Mouse (Mus musculus) macrophage (primary cell): ENCODE data around the gene Scn7a. TPM values are rescaled to one million over a fixed set of nuclear protein-coding genes. Genes with fewer than 3 reads are reported as not detected.

ENCODE experiments used
- H3K27ac ChIP-seq: fragments of 350-480 bp; formaldehyde crosslinking; 2 replicates; pipeline ENCODE4 v1.9.0; 2021
- H3K36me3 ChIP-seq: fragments of 350-480 bp; formaldehyde crosslinking; 2 replicates; pipeline ENCODE4 v1.9.0; 2021; ENCODE audit errors: inconsistent target
- H3K4me3 ChIP-seq: fragments of 350-480 bp; formaldehyde crosslinking; 2 replicates; pipeline ENCODE4 v1.9.0; 2021; ENCODE audit errors: inconsistent target
- H3K79me2 ChIP-seq: fragments of 350-480 bp; formaldehyde crosslinking; 2 replicates; pipeline ENCODE4 v1.9.0; 2021; ENCODE audit errors: inconsistent target
- WGBS: methylation state at CpG from one replicate; pipeline ENCODE4 v1.1.7; 2026; ENCODE audit warnings: inconsistent platforms; ENCODE audit not compliant: missing documents; 5-methylcytosine and 5-hydroxymethylcytosine counted together
- polyA plus RNA-seq: library from polyadenylated mRNA; stranded (reverse); fragments of 250-400 nt; gene quantifications from 3 replicates; pipeline ENCODE4 v1.2.4, GENCODE M21; 2018; ENCODE audit warnings: inconsistent platforms
- total RNA-seq, 78 experiments: library from RNA; depleted of rRNA; stranded (reverse); fragments of 250-400 nt; gene quantifications; 1 replicate in 9 of 78; 2 replicates in 24 of 78; 3 replicates in 43 of 78; 4 replicates in 2 of 78; pipeline ENCODE4 v1.2.4; 2018; ENCODE audit warnings: inconsistent platforms in 56 of 78

Scn7a gene
- not detected for total RNA-seq (2018; cell fraction: chromatin; rRNA removed)
- not detected for total RNA-seq (2018; cell fraction: cytosol; rRNA removed)
- not detected for total RNA-seq (2018; cell fraction: nucleus; rRNA removed)
- not detected in 3 replicates for polyA plus RNA-seq

DNA sequence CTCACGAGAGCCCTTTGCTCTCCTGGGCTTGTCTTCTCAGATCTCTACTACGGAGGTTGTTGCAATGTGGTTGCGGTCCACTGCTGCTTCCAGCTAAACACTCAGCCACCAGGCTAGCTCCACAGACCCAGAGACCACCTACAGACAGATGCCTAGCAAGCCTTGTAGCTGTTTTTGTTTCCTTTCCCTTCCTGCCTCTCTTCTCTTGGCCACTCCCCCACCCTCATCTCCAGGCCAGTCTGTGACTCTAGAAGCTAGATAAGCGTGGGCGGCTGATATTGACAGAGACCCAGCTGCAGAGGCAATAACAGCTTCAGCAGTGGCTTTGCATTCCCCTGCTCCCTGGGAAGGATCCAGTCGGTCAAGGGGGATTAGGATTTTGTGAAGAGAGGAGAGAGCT lies at the start of gene Scn7a:
Gene Scn7a (minus strand): TSS at position 150 of the 400 bp plus-strand sequence.
- H3K4me3 ChIP-seq, result no peak within 1 kb of the TSS
- H3K36me3 ChIP-seq, result no peaks in the 10 kb centered on the region
- H3K27ac ChIP-seq, result no peak within 1 kb of the TSS
- H3K79me2 ChIP-seq, result no peaks in the 10 kb centered on the region
- 63% methylated on average over 6 of the region's 6 CpGs for WGBS

GRCm38 (mm10) chr2:66827729-66828128 lies 43.0 kb upstream of the Scn7a start:
- 56% methylated on average over 1 of the region's 1 CpGs for WGBS
- no peak overlapping the region for H3K27ac ChIP-seq
- H3K79me2 ChIP-seq, result no peaks in the 10 kb centered on the region
- H3K4me3 ChIP-seq, result no peak overlapping the region
- H3K36me3 ChIP-seq, result no peaks in the 10 kb centered on the region

GRCm38 (mm10) chr2:66819862-66820559 lies 35.3 kb upstream of the Scn7a start:
- Histone ChIP-seq H3K27ac (no peak overlapping the region), H3K36me3 (no peaks in the 10 kb centered on the region), H3K4me3 (no peak overlapping the region), H3K79me2 (no peaks in the 10 kb centered on the region)
- WGBS, result 51% methylated on average over 7 of the region's 7 CpGs

DNA sequence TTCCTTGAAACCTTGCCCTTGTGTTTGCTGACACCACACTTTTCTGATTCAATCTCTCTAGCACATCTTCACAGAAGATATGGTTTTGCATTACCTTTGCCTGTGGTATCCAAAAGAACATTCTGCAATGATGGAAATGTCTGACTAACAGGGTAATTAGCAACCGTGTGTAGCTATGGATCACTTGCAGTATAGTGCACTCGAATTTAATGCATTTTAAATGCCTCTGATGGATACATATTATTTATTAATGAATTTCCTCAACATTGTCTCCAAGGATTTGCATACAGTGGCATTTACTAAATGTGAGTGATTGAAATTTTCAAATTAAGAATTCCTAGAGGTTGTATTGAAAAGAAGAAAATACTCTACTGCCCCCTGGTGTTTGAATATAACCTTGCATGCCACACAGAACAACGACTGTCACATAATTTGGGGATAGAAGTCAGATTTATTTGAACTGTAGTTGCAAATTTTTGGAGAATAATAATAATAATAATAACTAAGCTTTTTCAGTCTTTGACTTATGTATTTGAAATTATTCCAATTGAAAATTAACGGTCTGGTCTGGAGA lies 15.0 kb upstream of the Scn7a start:
- Histone ChIP-seq H3K27ac (no peak overlapping the region), H3K79me2 (no peaks in the 10 kb centered on the region), H3K4me3 (no peak overlapping the region), H3K36me3 (no peaks in the 10 kb centered on the region)
- WGBS, result 43% methylated on average over 4 of the region's 4 CpGs

DNA sequence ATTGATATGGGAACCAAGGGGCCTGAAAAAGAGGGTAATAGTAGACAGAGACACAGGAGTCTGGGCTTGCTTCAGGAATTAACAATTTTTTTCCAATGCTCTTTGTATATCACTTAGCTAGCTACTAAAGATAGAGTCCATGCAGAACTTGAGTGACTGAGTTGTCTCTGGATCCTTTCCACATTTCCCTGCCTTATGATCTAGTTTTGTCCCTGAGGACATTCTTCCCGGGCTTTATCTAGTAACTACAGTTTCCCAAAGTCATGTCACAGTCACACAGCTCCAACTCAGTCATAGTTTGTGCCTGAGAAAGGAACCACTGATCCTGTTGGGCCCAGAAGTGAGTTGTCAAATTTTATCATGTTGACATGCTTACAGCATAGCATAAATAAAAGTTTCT lies 12.8 kb upstream of the Scn7a start:
- H3K36me3 ChIP-seq, result no peaks in the 10 kb centered on the region
- no peak overlapping the region for H3K4me3 ChIP-seq
- no peak overlapping the region for H3K27ac ChIP-seq
- 58% methylated on average over 1 of the region's 1 CpGs for WGBS
- H3K79me2 ChIP-seq, result no peaks in the 10 kb centered on the region

DNA sequence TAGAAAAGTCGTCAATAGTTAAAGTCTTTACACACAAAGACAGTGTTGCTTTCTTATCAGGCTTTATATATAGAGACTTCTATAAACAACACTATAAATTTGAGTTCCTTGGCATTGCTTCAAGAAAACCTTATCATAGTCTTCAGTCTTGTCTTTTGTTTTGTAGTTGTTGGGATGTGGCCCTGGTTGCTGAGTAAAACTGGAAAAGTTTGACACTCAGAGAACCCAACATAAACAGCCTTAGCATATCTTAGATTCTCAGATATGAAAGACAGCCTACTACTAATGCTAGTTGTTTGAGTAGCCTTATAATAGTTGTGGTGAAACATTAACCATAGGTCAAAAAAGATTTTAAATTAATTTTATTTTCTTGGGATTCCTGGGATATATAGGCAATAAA lies 6.9 kb upstream of the Scn7a start:
- WGBS, result 92% methylated on average over 1 of the region's 1 CpGs

DNA sequence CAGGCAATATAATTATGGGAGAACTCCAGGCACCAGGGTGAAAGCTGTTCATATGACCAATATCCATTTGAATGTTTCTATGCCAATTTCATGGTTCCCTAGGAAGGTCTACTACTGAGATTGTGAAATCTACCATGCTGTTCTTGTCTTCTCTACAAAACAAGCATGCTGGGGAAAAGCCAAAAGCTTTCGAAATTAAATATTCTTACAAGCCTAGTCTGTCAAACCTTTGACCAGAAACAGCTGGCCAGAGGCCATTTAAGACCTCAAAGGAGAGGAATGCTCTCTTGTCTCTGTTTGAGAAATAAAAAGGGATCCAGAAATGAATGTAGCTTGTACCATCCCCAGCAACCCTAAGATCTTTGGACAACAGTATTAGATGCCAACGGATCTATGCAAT lies 3.8 kb downstream of the Scn7a start:
- WGBS, result 75% methylated on average over 2 of the region's 2 CpGs
- Histone ChIP-seq H3K36me3 (no peaks in the 10 kb centered on the region), H3K79me2 (no peaks in the 10 kb centered on the region), H3K4me3 (no peak overlapping the region), H3K27ac (no peak overlapping the region)

More for the DNA sequence above, 6.9 kb upstream of the Scn7a start:
- H3K4me3 ChIP-seq, result no peak overlapping the region
- no peaks in the 10 kb centered on the region for H3K36me3 ChIP-seq
- no peaks in the 10 kb centered on the region for H3K79me2 ChIP-seq
- H3K27ac ChIP-seq, result no peak overlapping the region

DNA sequence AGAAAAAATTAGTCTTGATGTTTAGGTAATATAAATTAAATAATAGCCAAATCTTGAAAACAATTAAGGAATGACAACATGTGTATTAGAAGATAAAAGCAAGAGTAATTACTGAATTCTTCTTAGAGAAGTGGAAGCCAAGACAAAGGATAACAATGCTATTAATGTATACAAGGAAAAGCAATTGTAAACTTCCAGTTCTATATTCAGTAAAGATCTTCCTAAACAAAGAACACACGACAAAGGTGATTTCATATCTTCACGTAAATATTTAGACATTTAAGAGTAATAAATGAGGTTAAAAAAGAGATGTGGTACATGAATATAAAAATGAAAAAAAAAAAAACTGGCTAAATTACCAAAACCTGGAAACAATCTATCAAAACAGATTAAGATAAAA lies 16.7 kb downstream of the Scn7a start:
- Histone ChIP-seq H3K79me2 (no peaks in the 10 kb centered on the region), H3K4me3 (no peak overlapping the region), H3K27ac (no peak overlapping the region), H3K36me3 (no peaks in the 10 kb centered on the region)
- WGBS, result 94% methylated on average over 2 of the region's 2 CpGs

GRCm38 (mm10) chr2:66765170-66765569 lies 19.5 kb downstream of the Scn7a start:
- H3K36me3 ChIP-seq, result no peaks in the 10 kb centered on the region
- whole genome bisulfite sequencing, result 23% methylated on average over 1 of the region's 1 CpGs
- H3K79me2 ChIP-seq, result no peaks in the 10 kb centered on the region
- no peak overlapping the region for H3K27ac ChIP-seq
- H3K4me3 ChIP-seq, result no peak overlapping the region

DNA sequence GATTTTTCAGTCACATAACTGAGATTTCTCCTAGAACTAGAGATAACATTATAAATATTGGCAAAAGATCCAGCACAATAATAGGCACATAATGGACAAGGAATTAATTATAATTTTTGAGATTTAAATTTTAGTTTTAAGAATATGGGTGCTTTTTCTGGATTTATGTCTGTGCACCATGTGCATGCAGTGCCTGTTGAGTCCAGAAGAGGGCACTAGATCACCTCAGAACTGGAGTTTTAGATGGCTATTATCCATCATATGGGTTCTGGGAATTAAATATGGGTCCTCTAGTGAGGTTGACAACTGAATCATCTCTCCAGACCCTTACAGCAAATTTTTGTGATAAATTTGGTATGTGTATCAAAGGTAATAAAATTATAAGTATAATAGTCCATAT lies 21.8 kb downstream of the Scn7a start:
- no peak overlapping the region for H3K4me3 ChIP-seq
- H3K27ac ChIP-seq, result no peak overlapping the region
- no peaks in the 10 kb centered on the region for H3K36me3 ChIP-seq
- no peaks in the 10 kb centered on the region for H3K79me2 ChIP-seq

DNA sequence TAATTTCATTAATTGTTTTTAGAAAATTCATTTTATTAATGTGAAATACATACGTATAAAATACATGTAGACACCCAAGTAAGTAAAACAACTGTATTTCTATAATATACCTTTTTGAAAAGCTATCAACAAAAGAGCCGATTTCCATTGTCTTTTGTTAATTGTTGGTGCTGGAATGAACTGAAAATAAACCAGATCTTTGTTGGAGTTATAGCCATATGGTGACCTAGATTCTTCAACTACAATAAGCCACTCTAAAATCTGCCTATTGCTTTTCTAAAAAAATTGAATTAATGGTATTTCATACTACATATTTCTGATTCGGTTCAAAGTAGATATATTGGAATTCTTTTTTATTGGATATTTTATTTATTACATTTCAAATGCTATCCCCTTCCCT lies 56.7 kb downstream of the Scn7a start:
- no peak overlapping the region for H3K4me3 ChIP-seq
- 93% methylated on average over 3 of the region's 3 CpGs for WGBS

DNA sequence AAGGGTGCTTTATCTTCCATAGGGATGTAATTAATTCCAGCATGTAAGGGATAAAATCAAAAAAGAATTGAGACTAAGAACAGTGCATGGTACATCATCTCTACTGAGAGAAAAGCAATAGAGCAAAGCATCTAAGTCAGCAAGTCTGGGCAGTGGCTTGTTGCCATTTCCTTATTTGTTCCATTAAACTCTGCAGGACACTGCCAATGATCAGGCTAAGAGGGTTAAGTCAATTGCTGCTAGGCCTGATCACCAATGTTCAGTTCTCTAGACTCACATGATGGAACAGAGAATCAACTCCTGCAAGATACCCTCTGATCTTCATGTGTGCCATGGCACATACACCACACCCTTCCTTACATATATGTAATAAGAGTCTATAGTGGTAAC lies 57.1 kb downstream of the Scn7a start:
- H3K79me2 ChIP-seq, result no peaks in the 10 kb centered on the region
- no peaks in the 10 kb centered on the region for H3K36me3 ChIP-seq
- no peak overlapping the region for H3K27ac ChIP-seq
- H3K4me3 ChIP-seq, result no peak overlapping the region

More for the DNA sequence above, 56.7 kb downstream of the Scn7a start:
- Histone ChIP-seq H3K36me3 (no peaks in the 10 kb centered on the region), H3K79me2 (no peaks in the 10 kb centered on the region), H3K27ac (no peak overlapping the region)

DNA sequence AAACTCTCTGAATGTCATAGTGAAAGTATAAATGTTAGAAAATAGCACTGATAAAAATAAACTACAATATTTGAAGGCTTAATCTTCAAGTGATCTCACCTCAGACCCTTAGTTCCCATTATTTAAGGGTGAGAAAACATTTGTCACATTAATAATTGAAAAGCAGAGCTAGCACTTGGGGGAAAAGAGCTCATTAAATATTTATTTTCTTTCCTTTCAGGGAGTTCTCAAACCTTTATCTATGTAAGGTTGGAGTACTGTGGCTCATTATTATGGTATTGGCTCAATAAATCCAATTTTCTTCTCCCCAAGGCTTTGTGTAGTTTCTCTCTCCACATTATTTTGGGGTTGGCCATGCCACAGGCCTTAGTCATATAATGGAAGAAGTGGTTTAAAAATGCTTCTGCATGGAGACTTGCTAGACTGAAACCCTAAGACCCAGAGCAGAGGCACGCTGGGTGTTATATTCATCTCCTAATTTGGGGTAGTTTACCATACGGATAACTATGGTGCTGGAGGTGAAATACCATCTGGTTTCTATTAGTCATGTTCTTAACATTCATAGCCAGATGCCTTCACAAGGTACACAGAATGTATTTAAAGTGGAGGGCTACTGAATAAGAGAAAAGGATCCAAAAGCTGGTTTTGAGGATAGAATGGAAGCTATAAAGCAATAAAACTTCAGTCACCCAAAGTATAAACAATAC lies 57.7 kb downstream of the Scn7a start:
- Histone ChIP-seq H3K79me2 (no peaks in the 10 kb centered on the region), H3K27ac (no peak overlapping the region), H3K36me3 (no peaks in the 10 kb centered on the region), H3K4me3 (no peak overlapping the region)
- WGBS, result 63% methylated on average over 2 of the region's 2 CpGs

- H3K27ac ChIP-seq, result no peak overlapping the region
- H3K79me2 ChIP-seq, result no peaks in the 10 kb centered on the region
- no peaks in the 10 kb centered on the region for H3K36me3 ChIP-seq
- WGBS, result 88% methylated on average over 2 of the region's 2 CpGs
- H3K4me3 ChIP-seq, result no peak overlapping the region
These were observed 72.6 kb downstream of the Scn7a start for GRCm38 (mm10) chr2:66712071-66712470.

DNA sequence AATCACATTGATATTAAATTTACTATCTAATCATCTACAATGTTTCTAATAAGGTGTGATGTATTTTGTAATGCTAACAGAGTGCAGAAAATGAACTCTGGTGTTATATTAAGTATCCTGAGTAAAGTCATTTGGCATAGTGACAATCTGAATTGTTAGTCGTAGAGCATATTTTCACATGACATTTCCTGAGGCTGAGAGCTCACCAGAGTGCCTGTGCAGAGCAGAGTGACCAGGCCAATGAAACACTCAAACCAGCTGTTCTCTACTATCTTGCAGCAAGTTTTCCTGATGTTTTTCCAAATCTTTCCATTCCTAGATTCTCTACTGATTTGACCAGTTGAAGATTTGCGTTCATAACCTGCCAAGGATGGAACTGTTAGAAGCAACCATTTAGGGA lies 92.4 kb downstream of the Scn7a start:
- WGBS, result 96% methylated on average over 2 of the region's 2 CpGs
- H3K27ac ChIP-seq, result no peak overlapping the region
- H3K79me2 ChIP-seq, result no peaks in the 10 kb centered on the region
- no peaks in the 10 kb centered on the region for H3K36me3 ChIP-seq
- no peak overlapping the region for H3K4me3 ChIP-seq
